29 mouse cellular contexts compared by ENCODE assay signal in genomic region chr6:136816826-136817225, GRCm38 (mm10). TPM values are rescaled to one million over a fixed set of nuclear protein-coding genes. Genes with fewer than 3 reads are reported as not detected.
A peak's percentile ranks its signal among the peaks of the same experiment; 100 is the strongest.
DNase-seq lines count a peak whose midpoint lies in the region; ATAC-seq and TF ChIP-seq lines count a peak whose summit lies in the region.
"Had no signal": no experiment of that assay in that cellular context is flagged by ENCODE, and none has a peak within 500 bp of the region (broad histone marks: within the 10 kb centered on the region; RNA-seq: fewer than 3 reads in every experiment).

No protein-coding gene starts in this region.

- H3K36me3 ChIP-seq in forebrain, postnatal 0 days (ENCODE audit: insufficient read depth) = peaks cover 92% of the 10 kb centered on the region
- H3K36me3 ChIP-seq in forebrain, embryonic 14.5 days (ENCODE audit: control insufficient read depth, insufficient read depth, low read length) = peaks cover 96% of the 10 kb centered on the region
- H3K36me3 ChIP-seq in ES-E14 (ENCODE audit: control insufficient read depth, insufficient read depth, low read length, poor library complexity, severe bottlenecking) = peaks cover 61% of the 10 kb centered on the region

- 93% methylated on average over 21 of the region's 21 CpGs for WGBS in forebrain, postnatal 0 days
- 90% methylated on average over 21 of the region's 21 CpGs for WGBS in forebrain, embryonic 14.5 days

- TF ChIP-seq CTCF in forebrain, postnatal 0 days (IDR thresholded peaks at IDR 0.05; ENCODE audit: low read depth) = no peak
- TF ChIP-seq CTCF in left cerebral cortex, adult 2 months (IDR thresholded peaks at IDR 0.05) = no peak

- no peaks in the 10 kb centered on the region for H3K27me3 ChIP-seq in forebrain, postnatal 0 days (ENCODE audit: insufficient read depth, low read length)
- H3K27me3 ChIP-seq in forebrain, embryonic 14.5 days (replicated peaks; ENCODE audit: control insufficient read depth, insufficient read depth, low read length) = no peaks in the 10 kb centered on the region
- H3K27me3 ChIP-seq: embryonic facial prominence, embryonic 12.5 days; embryonic facial prominence, embryonic 15.5 days; heart, embryonic 12.5 days; heart, embryonic 15.5 days; Patski had no signal

- no peak for DNase-seq in forebrain, postnatal 0 days
- DNase-seq in forebrain, embryonic 14.5 days (ENCODE audit: low spot score) = no peak
- no peak for DNase-seq in left cerebral cortex, adult 2 months (ENCODE audit: extremely low spot score in 1 of 2, low spot score in 2 of 2)
- DNase-seq in left cerebral cortex, adult 8-10 months (ENCODE audit: low spot score in 2 of 2) = no peak
- DNase-seq in ES-E14 (ENCODE audit: low read depth, low spot score) = no peak
- no peak for DNase-seq in urinary bladder, postnatal 10 days (ENCODE audit: low spot score)
- DNase-seq: adrenal gland, postnatal 10 days; adrenal gland, postnatal 36 days; cerebellum, adult 18-20 months; cerebellum, adult 9-10 months; cerebellum, postnatal 14 days; gastrocnemius, adult 2 months; gastrocnemius, postnatal 14 days; heart, adult 18-20 months; heart, postnatal 10 days; heart, postnatal 36 days had no signal

- no peaks in the 10 kb centered on the region for H3K4me1 ChIP-seq in forebrain, postnatal 0 days (ENCODE audit: insufficient read depth)
- no peaks in the 10 kb centered on the region for H3K4me1 ChIP-seq in forebrain, embryonic 14.5 days (ENCODE audit: control insufficient read depth, insufficient read depth, low read length)
- peaks cover 0 to 11% of the 10 kb centered on the region in 2 experiments; a peak in 1 of 4 replicates for H3K4me1 ChIP-seq in ES-E14 (ENCODE audit: control insufficient read depth in 2 of 2, insufficient read depth in 2 of 2, low read length in 2 of 2, poor library complexity in 1 of 2)
- H3K4me1 ChIP-seq: embryonic facial prominence, embryonic 12.5 days; embryonic facial prominence, embryonic 15.5 days had no signal

- H3K4me2 ChIP-seq in forebrain, postnatal 0 days (ENCODE audit: low read depth) = no peak overlapping the region
- no peak overlapping the region for H3K4me2 ChIP-seq in forebrain, embryonic 14.5 days (ENCODE audit: low read length)
- H3K4me2 ChIP-seq: embryonic facial prominence, embryonic 12.5 days; embryonic facial prominence, embryonic 15.5 days; heart, embryonic 12.5 days; heart, embryonic 15.5 days; hindbrain, embryonic 14.5 days had no signal

- ATAC-seq in forebrain, postnatal 0 days = no peak
- no peak for ATAC-seq in forebrain, embryonic 14.5 days
- ATAC-seq: CD4-positive, CD25-positive, alpha-beta regulatory T cell, adult 4 months; hindbrain, postnatal 0 days; inflammation-experienced regulatory T-cells, adult 6 months; intestine, embryonic 16.5 days; Patski had no signal

- in situ Hi-C loops in ES-E14 (cut with MboI; ENCODE audit: low sequenced_read_pairs in 2 of 2, unreplicated experiment in 2 of 2) = no loop called here

- H3K9ac ChIP-seq in forebrain, postnatal 0 days = no peak overlapping the region
- H3K9ac ChIP-seq in forebrain, embryonic 14.5 days (ENCODE audit: low read length) = no peak overlapping the region
- peak overlapping the region; percentile 60; the same call in 1 of the 2 replicates for H3K9ac ChIP-seq in ES-E14 (ENCODE audit: insufficient read depth, low read depth, low read length, poor library complexity, severe bottlenecking)
- H3K9ac ChIP-seq: embryonic facial prominence, embryonic 12.5 days; embryonic facial prominence, embryonic 15.5 days; heart, embryonic 12.5 days; heart, embryonic 15.5 days; hindbrain, embryonic 14.5 days had no signal

- H3K4me3 ChIP-seq in forebrain, postnatal 0 days (ENCODE audit: low read depth, low read length) = no peak overlapping the region
- H3K4me3 ChIP-seq in forebrain, embryonic 14.5 days (ENCODE audit: low read depth, low read length) = no peak overlapping the region
- no peak overlapping the region for H3K4me3 ChIP-seq in left cerebral cortex, adult 2 months
- H3K4me3 ChIP-seq in ES-E14 (ENCODE audit: insufficient read depth in 1 of 2, low read depth in 1 of 2, low read length in 2 of 2, poor library complexity in 1 of 2, severe bottlenecking in 1 of 2) = peak overlapping the region; percentile 12 to 59; a peak in 3 of 4 replicates
- H3K4me3 ChIP-seq: embryonic facial prominence, embryonic 12.5 days; embryonic facial prominence, embryonic 15.5 days; gastrocnemius, adult 2 months; heart, embryonic 12.5 days; heart, embryonic 15.5 days had no signal

- H3K27ac ChIP-seq in forebrain, postnatal 0 days (ENCODE audit: low read depth, low read length) = 0 out of 2 replicates have a peak overlapping the region, but pooled peaks have one; percentile 30
- H3K27ac ChIP-seq in forebrain, embryonic 14.5 days (ENCODE audit: low read depth, low read length) = no peak overlapping the region
- H3K27ac ChIP-seq in left cerebral cortex, adult 2 months = peak overlapping the region; percentile 83
- no peak overlapping the region for H3K27ac ChIP-seq in ES-E14 (ENCODE audit: insufficient read depth, low read depth, low read length, poor library complexity, severe bottlenecking)
- H3K27ac ChIP-seq: embryonic facial prominence, embryonic 12.5 days; embryonic facial prominence, embryonic 15.5 days; gastrocnemius, adult 2 months; heart, embryonic 15.5 days; hindbrain, embryonic 14.5 days; hindbrain, postnatal 0 days had no signal

- no peaks in the 10 kb centered on the region for H3K9me3 ChIP-seq in forebrain, postnatal 0 days (ENCODE audit: low read length)
- no peaks in the 10 kb centered on the region for H3K9me3 ChIP-seq in forebrain, embryonic 14.5 days (replicated peaks; ENCODE audit: control insufficient read depth, low read length)
- no peaks in the 10 kb centered on the region for H3K9me3 ChIP-seq in ES-E14 (ENCODE audit: control insufficient read depth, insufficient read depth, low read depth, low read length)
- H3K9me3 ChIP-seq: embryonic facial prominence, embryonic 12.5 days; embryonic facial prominence, embryonic 15.5 days; G1E; heart, embryonic 12.5 days; heart, embryonic 15.5 days had no signal

- intact Hi-C loops in left cerebral cortex, adult 2 months (cut with DNase I) = no loop called here

TF ChIP-seq in ES-E14, 5 proteins besides CTCF, POLR2A, EP300 and RAD21:
- TF ChIP-seq MAFK (IDR thresholded peaks at IDR 0.05; ENCODE audit: insufficient read depth, low read depth, low read length) (no peak), HCFC1 (IDR thresholded peaks at IDR 0.05; ENCODE audit: borderline replicate concordance, insufficient read depth, low read length) (no peak), CHD2 (IDR thresholded peaks at IDR 0.05; ENCODE audit: low read depth, low read length) (no peak), ZNF384 (IDR thresholded peaks at IDR 0.05; ENCODE audit: low read depth, low read length) (no peak), ZC3H11A (IDR thresholded peaks at IDR 0.05; ENCODE audit: borderline replicate concordance, low read depth, low read length) (no peak)
TF ChIP-seq in ES-E14: peak in this region for 0.

RNA-seq across cellular contexts. Expression of gene H2afj, which starts 8.8 kb away (rescaled TPM):
- 31.7 and 47.5 TPM in 2 replicates for total RNA-seq in forebrain, postnatal 0 days (2014; rRNA removed)
- polyA plus RNA-seq in forebrain, postnatal 0 days (2015; fragmentation: Nextera tagmentation; extraction: Ambion mirVana) = 119 and 159 TPM in 2 replicates
- 97.3 and 108 TPM in 2 replicates for polyA plus RNA-seq in forebrain, embryonic 14.5 days (2014; fragmentation: Nextera tagmentation; extraction: Ambion mirVana)
- 10 to 100 TPM; 54.7 to 59.1 TPM for total RNA-seq in left cerebral cortex, adult 2 months (2021)
- 10 to 100 TPM; 35.3 to 52.5 (median 39.1) TPM for total RNA-seq in left cerebral cortex, adult 8-10 months (2022)
- 185 and 274 TPM in 2 replicates for total RNA-seq in ES-E14 (2012; rRNA removed)

RNA-seq across cellular contexts. Expression of gene BC049715, which starts 10.6 kb away (rescaled TPM):
- 0.92 and 1.9 TPM in 2 replicates for total RNA-seq in forebrain, postnatal 0 days (2014; rRNA removed)
- 1.1 and 2.1 TPM in 2 replicates for polyA plus RNA-seq in forebrain, postnatal 0 days (2015; fragmentation: Nextera tagmentation; extraction: Ambion mirVana)
- polyA plus RNA-seq in forebrain, embryonic 14.5 days (2014; fragmentation: Nextera tagmentation; extraction: Ambion mirVana) = 0.86 and 1.2 TPM in 2 replicates
- total RNA-seq in left cerebral cortex, adult 2 months (2021) = 1 to 10 TPM; 2.4 to 3.9 TPM
- total RNA-seq in left cerebral cortex, adult 8-10 months (2022) = 1 to 10 TPM; 2.1 to 5.4 (median 3.7) TPM
- total RNA-seq in ES-E14 (2012; rRNA removed) = 0.90 and 1.2 TPM in 2 replicates

RNA-seq across cellular contexts. Expression of gene Wbp11, which starts 11.2 kb away (rescaled TPM):
- total RNA-seq in forebrain, postnatal 0 days (2014; rRNA removed) = 45.8 and 52.5 TPM in 2 replicates
- polyA plus RNA-seq in forebrain, postnatal 0 days (2015; fragmentation: Nextera tagmentation; extraction: Ambion mirVana) = 67.1 and 87.4 TPM in 2 replicates
- polyA plus RNA-seq in forebrain, embryonic 14.5 days (2014; fragmentation: Nextera tagmentation; extraction: Ambion mirVana) = 65.3 and 76.5 TPM in 2 replicates
- 100 to 1,000 TPM; 114 to 116 TPM for total RNA-seq in left cerebral cortex, adult 2 months (2021)
- total RNA-seq in left cerebral cortex, adult 8-10 months (2022) = 100 to 1,000 TPM; 110 to 121 (median 116) TPM
- total RNA-seq in ES-E14 (2012; rRNA removed) = 33.5 and 41.7 TPM in 2 replicates

RNA-seq across cellular contexts. Expression of gene Hist4h4, which starts 12.6 kb away (rescaled TPM):
- 19.4 and 39.2 TPM in 2 replicates for total RNA-seq in forebrain, postnatal 0 days (2014; rRNA removed)
- 0.42 and 0.45 TPM in 2 replicates for polyA plus RNA-seq in forebrain, postnatal 0 days (2015; fragmentation: Nextera tagmentation; extraction: Ambion mirVana)
- 0.61 and 1.5 TPM in 2 replicates for polyA plus RNA-seq in forebrain, embryonic 14.5 days (2014; fragmentation: Nextera tagmentation; extraction: Ambion mirVana)
- 10 to 100 TPM in 1 of 2 experiments, 1 to 10 TPM in 1; 8.2 to 10.4 TPM for total RNA-seq in left cerebral cortex, adult 2 months (2021)
- 10 to 100 TPM in 3 of 4 experiments, 1 to 10 TPM in 1; 9.0 to 13.2 (median 12.5) TPM for total RNA-seq in left cerebral cortex, adult 8-10 months (2022)
- total RNA-seq in ES-E14 (2012; rRNA removed) = 70.5 and 110 TPM in 2 replicates

RNA-seq across cellular contexts. Expression of gene Smco3, which starts 18.4 kb away (rescaled TPM):
- 2.7 and 2.8 TPM in 2 replicates for total RNA-seq in forebrain, postnatal 0 days (2014; rRNA removed)
- polyA plus RNA-seq in forebrain, postnatal 0 days (2015; fragmentation: Nextera tagmentation; extraction: Ambion mirVana) = 1.5 TPM in 2 replicates
- 1.1 and 1.5 TPM in 2 replicates for polyA plus RNA-seq in forebrain, embryonic 14.5 days (2014; fragmentation: Nextera tagmentation; extraction: Ambion mirVana)
- total RNA-seq in left cerebral cortex, adult 2 months (2021) = 1 to 10 TPM; 4.2 to 4.4 TPM
- total RNA-seq in left cerebral cortex, adult 8-10 months (2022) = 1 to 10 TPM; 5.2 to 8.0 (median 7.4) TPM
- not detected in 2 replicates for total RNA-seq in ES-E14 (2012; rRNA removed)
- total RNA-seq: gastrocnemius, adult 2 months; heart, adult 18-20 months; heart, postnatal 36 days had no signal
- polyA plus RNA-seq: CD4-positive, CD25-positive, alpha-beta regulatory T cell, adult 4 months; forebrain, embryonic 11.5 days; G1E; heart, embryonic 12.5 days; heart, embryonic 15.5 days; hindbrain, embryonic 11.5 days had no signal

Comparison
In these comparisons a context has a peak if more than half of its experiments do, and no peak if none do; other contexts are left out.
1. H3K27ac ChIP-seq: peak in forebrain, postnatal 0 days (single experiment) and left cerebral cortex, adult 2 months (single experiment); none in forebrain, embryonic 14.5 days (single experiment) and ES-E14 (single experiment).
2. H3K4me3 ChIP-seq: peak in ES-E14 (2 of 2); none in forebrain, postnatal 0 days (single experiment), forebrain, embryonic 14.5 days (single experiment) and left cerebral cortex, adult 2 months (single experiment).